Mouse (Mus musculus) lung, postnatal 14 days (tissue): Measurements from ENCODE around the gene Abl1.

Source experiments
- DNase-seq: peaks from one replicate; pipeline ENCODE4 v3.0.0; 2021

The Abl1 gene

GRCm38 (mm10) chr2:31827877-31828276, 139.7 kb downstream of the Abl1 start:
- peak; percentile 49 for DNase-seq

- DNase-seq: no peak
These were observed 140.2 kb downstream of the Abl1 start for GRCm38 (mm10) chr2:31828311-31828825.

GRCm38 (mm10) chr2:31836091-31836490, 147.9 kb downstream of the Abl1 start:
- no peak for DNase-seq

- DNase-seq: no peak
These were observed 148.8 kb downstream of the Abl1 start for GRCm38 (mm10) chr2:31836985-31837384.

GRCm38 (mm10) chr2:31838868-31839267, 150.7 kb downstream of the Abl1 start:
- no peak for DNase-seq

- DNase-seq: no peak
These were observed 156.6 kb downstream of the Abl1 start for GRCm38 (mm10) chr2:31844729-31845136.

- DNase-seq: no peak
These were observed 157.3 kb downstream of the Abl1 start for GRCm38 (mm10) chr2:31845512-31845895.

- no peak for DNase-seq
These were observed 157.9 kb downstream of the Abl1 start, which contains the start of gene Fibcd1 for GRCm38 (mm10) chr2:31845896-31846691. Gene Fibcd1 (minus strand): TSS chr2:31846005.

GRCm38 (mm10) chr2:31846692-31847660, 158.8 kb downstream of the Abl1 start:
- DNase-seq: no peak

- DNase-seq: peak; percentile 31
These were observed 159.7 kb downstream of the Abl1 start for GRCm38 (mm10) chr2:31847908-31848307.

GRCm38 (mm10) chr2:31850141-31850540, 162.0 kb downstream of the Abl1 start:
- no peak for DNase-seq
